Mouse (Mus musculus): ENCODE results near the gene Mst1r. TPM values are rescaled to one million over a fixed set of nuclear protein-coding genes. Genes with fewer than 3 reads are reported as not detected.

Mst1r gene
- total and polyA plus RNA-seq, 3 experiments = 133 to 149 TPM; not detected in 1

DNA sequence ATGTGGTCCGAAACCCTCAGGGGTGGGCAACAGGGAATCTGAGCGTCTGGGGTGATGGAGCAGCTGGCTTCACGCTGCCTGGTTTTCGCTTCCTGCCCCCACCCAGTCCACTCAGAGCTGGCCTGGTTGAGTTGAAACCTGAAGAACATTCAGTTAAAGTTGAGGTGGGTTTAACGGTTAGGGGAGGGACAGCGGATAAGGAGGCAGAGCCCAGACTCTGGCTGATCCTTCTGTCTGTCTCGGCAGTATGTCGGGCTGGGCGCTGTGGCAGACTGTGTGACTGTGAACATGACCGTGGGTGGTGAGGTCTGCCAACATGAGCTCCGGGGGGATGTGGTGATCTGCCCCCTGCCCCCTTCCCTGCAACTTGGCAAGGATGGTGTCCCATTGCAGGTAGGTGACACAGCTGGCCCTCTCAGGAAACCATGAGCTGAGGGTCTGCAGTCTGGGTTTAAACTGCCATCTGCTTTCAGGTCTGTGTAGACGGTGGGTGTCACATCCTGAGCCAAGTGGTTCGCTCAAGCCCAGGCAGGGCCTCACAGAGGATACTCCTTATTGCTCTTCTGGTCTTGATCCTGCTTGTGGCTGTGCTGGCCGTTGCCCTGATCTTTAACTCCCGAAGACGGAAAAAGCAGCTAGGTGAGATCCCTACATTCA lies 8.2 kb downstream of the Mst1r start (continued):
- TF ChIP-seq BHLHE40 (IDR thresholded peaks at IDR 0.05; ENCODE audit: borderline replicate concordance, low read depth, low read length) = no peak
- no peak; the same call in 1 of the 2 replicates for TF ChIP-seq CHD1 (IDR thresholded peaks at IDR 0.05; ENCODE audit: low read depth, low read length)
- no peak for TF ChIP-seq ELF1 (IDR thresholded peaks at IDR 0.05; ENCODE audit: low read depth, low read length)
- TF ChIP-seq MEF2A (IDR thresholded peaks at IDR 0.05; ENCODE audit: extremely low read depth, insufficient replicate concordance, low read depth, low read length, poor library complexity, severe bottlenecking) = no peak
- TF ChIP-seq TBP (IDR thresholded peaks at IDR 0.05; ENCODE audit: low read depth, low read length) = peak; percentile 83
- peak; percentile 94 for TF ChIP-seq NELFE (IDR thresholded peaks at IDR 0.05; ENCODE audit: low read depth, low read length)
- TF ChIP-seq SMC3 (IDR thresholded peaks at IDR 0.05; ENCODE audit: low read depth, low read length) = no peak
- no peak for TF ChIP-seq ZC3H11A (IDR thresholded peaks at IDR 0.05; ENCODE audit: low read depth, low read length)
- no peak for TF ChIP-seq CHD2 (IDR thresholded peaks at IDR 0.05; ENCODE audit: low read length)
- TF ChIP-seq MAZ (IDR thresholded peaks at IDR 0.05; ENCODE audit: low read depth, low read length) = peak; percentile 77; the same call in 1 of the 2 replicates
- TF ChIP-seq POLR2AphosphoS2 (IDR thresholded peaks at IDR 0.05; ENCODE audit: low read length) = peak; percentile 91

DNA sequence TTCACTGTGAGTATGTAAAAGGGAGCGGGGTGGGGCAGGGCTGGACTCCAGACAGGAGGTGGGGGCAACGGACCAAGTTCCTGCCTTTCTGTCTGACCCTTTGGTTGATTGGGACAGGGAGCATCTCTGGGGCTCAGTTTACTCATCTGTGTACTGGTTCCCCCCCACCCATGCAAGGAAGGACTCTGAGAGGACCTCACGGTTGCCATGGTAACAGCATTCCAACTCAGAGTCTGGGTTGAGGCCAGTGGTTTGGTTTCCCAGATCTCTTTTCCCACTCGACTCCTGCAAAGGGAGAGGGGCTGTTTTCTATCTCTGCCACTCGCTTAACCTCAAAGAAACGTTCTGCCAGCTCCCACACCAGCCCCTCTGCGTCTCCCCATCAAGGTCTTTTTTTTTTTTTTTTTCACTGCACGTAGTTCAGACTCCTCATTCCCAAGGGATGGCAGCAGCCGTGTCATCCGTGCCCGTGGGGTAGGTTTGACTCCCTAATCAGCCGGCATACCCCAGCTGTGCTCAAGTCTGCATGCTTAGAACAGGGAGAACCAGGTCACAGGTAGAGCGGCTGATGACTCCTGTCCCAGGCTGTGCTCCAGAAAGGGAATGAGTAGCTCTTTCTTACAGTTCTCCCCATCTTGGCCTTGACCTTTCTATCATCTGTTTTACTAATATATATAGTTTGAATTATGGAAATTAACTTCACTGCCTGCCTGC lies 11.4 kb downstream of the Mst1r start:
- H3K4me1 ChIP-seq (ENCODE audit: control insufficient read depth in 1 of 2, insufficient read depth in 2 of 2, low read length in 2 of 2) = peaks cover 7 to 21% of the 10 kb centered on the region in 2 experiments
- DNase-seq (ENCODE audit: low read depth, low spot score) = no peak
- no peak overlapping the region for H3K4me3 ChIP-seq (ENCODE audit: control insufficient read depth in 1 of 2, insufficient read depth in 1 of 2, low read depth in 2 of 2, low read length in 2 of 2)
- TF ChIP-seq TBP (IDR thresholded peaks at IDR 0.05; ENCODE audit: low read depth, low read length) (no peak), ZKSCAN1 (IDR thresholded peaks at IDR 0.05; ENCODE audit: low read depth, low read length) (no peak), SMC3 (IDR thresholded peaks at IDR 0.05; ENCODE audit: low read depth, low read length) (no peak), HCFC1 (IDR thresholded peaks at IDR 0.05; ENCODE audit: low read depth, low read length) (no peak), BHLHE40 (IDR thresholded peaks at IDR 0.05; ENCODE audit: borderline replicate concordance, low read depth, low read length) (no peak), EP300 (IDR thresholded peaks at IDR 0.05; ENCODE audit: low read depth in 1 of 2, low read length in 2 of 2) (no peak), MAX (IDR thresholded peaks at IDR 0.05; ENCODE audit: low read length) (no peak), CHD1 (IDR thresholded peaks at IDR 0.05; ENCODE audit: low read depth, low read length) (no peak)
- peaks cover 8 to 12% of the 10 kb centered on the region in 2 experiments for H3K36me3 ChIP-seq (ENCODE audit: control insufficient read depth in 1 of 2, insufficient read depth in 2 of 2, low read length in 2 of 2)
- no peaks in the 10 kb centered on the region for H3K9me3 ChIP-seq (replicated peaks; ENCODE audit: insufficient read depth, low read length)
- H3K27me3 ChIP-seq (ENCODE audit: control insufficient read depth in 1 of 2, insufficient read depth in 2 of 2, low read length in 2 of 2) = no peaks in the 10 kb centered on the region
- H3K27ac ChIP-seq (ENCODE audit: control insufficient read depth, low read depth, low read length) = no peak overlapping the region
- no peak overlapping the region for H3K9ac ChIP-seq (ENCODE audit: control insufficient read depth, low read depth, low read length, poor library complexity, severe bottlenecking)
- peaks cover 14% of the 10 kb centered on the region for H3K79me2 ChIP-seq (ENCODE audit: control insufficient read depth, insufficient read depth, low read length, poor library complexity)

DNA sequence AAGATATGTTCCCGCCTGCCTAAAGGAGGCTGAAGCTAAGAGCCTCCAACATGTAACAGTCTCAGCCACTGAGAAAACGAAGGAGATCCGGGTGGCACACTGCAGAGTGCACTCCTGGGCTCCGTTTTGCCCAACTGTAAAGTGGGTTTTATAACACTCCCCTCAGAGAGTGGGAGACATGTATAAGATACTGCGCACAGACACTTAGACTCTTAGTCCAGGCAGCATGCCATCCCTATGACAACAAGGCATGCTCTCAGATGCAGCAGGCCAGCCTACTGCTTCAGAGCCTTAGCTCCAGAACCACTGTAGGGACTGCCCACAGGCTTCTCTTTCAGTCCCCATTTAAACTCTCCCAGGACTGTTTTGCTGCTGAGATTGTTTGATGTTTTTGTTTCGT lies 12.2 kb downstream of the Mst1r start:
- no peaks in the 10 kb centered on the region for H3K9me3 ChIP-seq (replicated peaks; ENCODE audit: insufficient read depth, low read length)
- H3K9ac ChIP-seq (ENCODE audit: control insufficient read depth, low read depth, low read length, poor library complexity, severe bottlenecking) = no peak overlapping the region
- peaks cover 8 to 12% of the 10 kb centered on the region in 2 experiments for H3K36me3 ChIP-seq (ENCODE audit: control insufficient read depth in 1 of 2, insufficient read depth in 2 of 2, low read length in 2 of 2)
- no peak overlapping the region for H3K27ac ChIP-seq (ENCODE audit: control insufficient read depth, low read depth, low read length)
- no peak for TF ChIP-seq MYB (IDR thresholded peaks at IDR 0.05; ENCODE audit: low read depth, low read length)
- TF ChIP-seq KAT2A (conservative IDR thresholded peaks at IDR 0.05; ENCODE audit: low read depth, low read length) = no peak
- TF ChIP-seq ZNF384 (IDR thresholded peaks at IDR 0.05; ENCODE audit: low read depth, low read length) = no peak
- no peak for TF ChIP-seq ZC3H11A (IDR thresholded peaks at IDR 0.05; ENCODE audit: low read depth, low read length)
- no peak for TF ChIP-seq TCF12 (IDR thresholded peaks at IDR 0.05; ENCODE audit: low read depth, low read length)
- no peak for TF ChIP-seq JUND (IDR thresholded peaks at IDR 0.05; ENCODE audit: low read depth, low read length)
- TF ChIP-seq TAL1 (IDR thresholded peaks at IDR 0.05; ENCODE audit: low read length) = no peak
- TF ChIP-seq RAD21 (IDR thresholded peaks at IDR 0.05; ENCODE audit: low read depth, low read length) = no peak
- TF ChIP-seq TBP (IDR thresholded peaks at IDR 0.05; ENCODE audit: low read depth, low read length) = no peak
- TF ChIP-seq ETS1 (IDR thresholded peaks at IDR 0.05; ENCODE audit: low read depth, low read length) = no peak
- H3K27me3 ChIP-seq (ENCODE audit: control insufficient read depth in 1 of 2, insufficient read depth in 2 of 2, low read length in 2 of 2) = no peaks in the 10 kb centered on the region
- H3K4me1 ChIP-seq (ENCODE audit: control insufficient read depth in 1 of 2, insufficient read depth in 2 of 2, low read length in 2 of 2) = peaks cover 6 to 20% of the 10 kb centered on the region in 2 experiments
- H3K79me2 ChIP-seq (ENCODE audit: control insufficient read depth, insufficient read depth, low read length, poor library complexity) = peaks cover 14% of the 10 kb centered on the region
- H3K4me3 ChIP-seq (ENCODE audit: control insufficient read depth in 1 of 2, insufficient read depth in 1 of 2, low read depth in 2 of 2, low read length in 2 of 2) = no peak overlapping the region
- DNase-seq (ENCODE audit: low read depth, low spot score) = no peak

All from MEL (cell line).